Mouse (Mus musculus) neural tube, embryonic 11.5 days (tissue): ENCODE results near the gene Olfr906. TPM values are rescaled to one million over a fixed set of nuclear protein-coding genes. Genes with fewer than 3 reads are reported as not detected.

Source experiments
- polyA plus RNA-seq: library from polyadenylated mRNA; unstranded; fragments of >200 nt; fragmentation: Nextera tagmentation; extraction: Ambion mirVana; gene quantifications from 2 replicates; pipeline ENCODE4 v1.2.1, GENCODE M21; 2014

Gene Olfr906
- polyA plus RNA-seq, 1 experiment from 2014 or later: not detected

Other genes starting within 250 kb of the Olfr906 start
- not detected in 2 replicates for gene Olfr143, start 234.3 kb upstream of the Olfr906 start, polyA plus RNA-seq
- gene Olfr895, start 219.2 kb upstream of the Olfr906 start, polyA plus RNA-seq: not detected in 2 replicates
- not detected in 2 replicates for gene Olfr896-ps1, start 196.0 kb upstream of the Olfr906 start, polyA plus RNA-seq
- not detected in 2 replicates for gene Olfr25, start 158.0 kb upstream of the Olfr906 start, polyA plus RNA-seq
- not detected in 2 replicates for gene Olfr898, start 138.7 kb upstream of the Olfr906 start, polyA plus RNA-seq
- gene Olfr250, start 120.2 kb upstream of the Olfr906 start, polyA plus RNA-seq: not detected in 2 replicates
- gene Olfr251, start 110.0 kb upstream of the Olfr906 start, polyA plus RNA-seq: not detected in 2 replicates
- gene Olfr147, start 85.4 kb upstream of the Olfr906 start, polyA plus RNA-seq: not detected in 2 replicates
- gene Olfr901, start 57.6 kb upstream of the Olfr906 start, polyA plus RNA-seq: not detected in 2 replicates
- gene Olfr902, start 39.4 kb upstream of the Olfr906 start, polyA plus RNA-seq: not detected in 2 replicates
- not detected in 2 replicates for gene Olfr904, start 23.9 kb upstream of the Olfr906 start, polyA plus RNA-seq
- gene Olfr905, start 16.0 kb upstream of the Olfr906 start, polyA plus RNA-seq: not detected in 2 replicates
- gene Olfr907, start 8.7 kb downstream of the Olfr906 start, polyA plus RNA-seq: not detected in 2 replicates
- gene Olfr911-ps1, start 34.5 kb downstream of the Olfr906 start, polyA plus RNA-seq: not detected in 2 replicates
- gene Olfr910, start 50.8 kb downstream of the Olfr906 start, polyA plus RNA-seq: not detected in 2 replicates
- gene Olfr912, start 93.1 kb downstream of the Olfr906 start, polyA plus RNA-seq: not detected in 2 replicates
- gene Olfr913, start 105.7 kb downstream of the Olfr906 start, polyA plus RNA-seq: not detected in 2 replicates
- not detected in 2 replicates for gene Olfr914, start 118.0 kb downstream of the Olfr906 start, polyA plus RNA-seq
- not detected in 2 replicates for gene Olfr916, start 172.8 kb downstream of the Olfr906 start, polyA plus RNA-seq
- not detected in 2 replicates for gene Olfr917, start 178.8 kb downstream of the Olfr906 start, polyA plus RNA-seq
- not detected in 2 replicates for gene Olfr918, start 187.5 kb downstream of the Olfr906 start, polyA plus RNA-seq
- gene Olfr919, start 216.6 kb downstream of the Olfr906 start, polyA plus RNA-seq: not detected in 2 replicates
- 9.6 and 10.4 TPM in 2 replicates for gene Vwa5a, start 231.2 kb downstream of the Olfr906 start, polyA plus RNA-seq